Mouse (Mus musculus) forelimb bud, embryonic 11.5 days (tissue): ENCODE results near the gene Adgrl2.
A peak's percentile ranks its signal among the peaks of the same experiment; 100 is the strongest.

Experiments
- DNase-seq: peaks from one replicate; pipeline ENCODE4 v3.0.0-alpha.2; 2012; ENCODE audit warnings: low read depth, low spot score

Adgrl2 gene

DNA sequence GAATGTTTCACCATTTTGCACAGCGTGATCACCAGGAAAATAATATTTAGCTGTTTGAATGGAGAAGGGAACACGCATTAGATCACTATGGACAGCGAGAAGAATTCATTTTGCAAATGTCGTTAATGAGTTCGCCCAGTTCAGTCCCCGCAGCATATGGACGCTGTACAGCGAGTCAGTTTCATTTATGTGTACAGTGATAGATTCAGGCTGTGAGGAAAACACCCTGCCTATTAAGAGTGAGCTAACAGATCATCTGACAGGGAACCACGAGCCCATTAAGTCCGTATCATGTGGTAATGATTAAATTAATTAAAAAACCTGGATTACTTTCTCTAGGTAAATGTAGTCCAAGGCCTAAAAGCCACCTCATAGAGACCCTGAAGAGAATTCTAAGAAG, 161.8 kb downstream of the Adgrl2 start:
- peak; percentile 18 for DNase-seq

DNA sequence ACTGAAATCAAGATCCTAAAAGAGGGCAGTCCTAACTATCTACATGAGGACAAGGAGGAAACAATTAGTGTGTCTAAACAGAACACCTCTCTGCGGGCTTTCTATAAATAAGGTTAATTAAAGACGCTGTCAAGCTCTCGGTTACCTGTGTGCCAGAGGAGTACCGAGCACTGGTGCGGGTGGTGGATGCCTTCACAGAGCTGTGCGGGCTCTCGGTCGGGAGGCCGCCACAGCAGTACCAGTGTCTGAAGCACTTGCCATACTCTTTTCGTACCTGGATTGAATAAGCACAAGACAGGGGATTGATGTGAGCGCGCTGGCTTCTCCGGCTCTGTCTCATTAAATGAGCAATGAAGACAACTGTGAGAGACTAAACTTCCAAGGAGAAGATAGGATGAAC, 166.8 kb downstream of the Adgrl2 start:
- DNase-seq, result no peak

DNA sequence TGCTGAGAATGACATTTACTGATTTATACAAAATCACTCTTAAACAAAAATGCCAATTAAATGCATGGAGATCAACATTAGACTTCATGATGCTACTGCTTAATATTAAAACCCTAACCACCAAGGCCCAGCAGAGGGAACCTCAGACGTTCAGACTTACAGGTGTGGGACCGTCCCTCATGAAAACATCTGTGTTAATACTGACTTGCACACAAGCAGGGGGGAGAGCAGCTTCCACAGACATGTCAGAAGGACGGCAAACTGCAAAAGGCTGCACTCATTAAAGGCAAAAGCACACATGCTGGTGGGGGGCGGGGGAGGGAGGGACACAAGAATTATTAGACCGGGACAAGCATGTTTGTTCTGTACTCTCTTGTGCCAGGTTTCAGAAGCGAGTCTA, 168.7 kb downstream of the Adgrl2 start:
- DNase-seq, result no peak

DNA sequence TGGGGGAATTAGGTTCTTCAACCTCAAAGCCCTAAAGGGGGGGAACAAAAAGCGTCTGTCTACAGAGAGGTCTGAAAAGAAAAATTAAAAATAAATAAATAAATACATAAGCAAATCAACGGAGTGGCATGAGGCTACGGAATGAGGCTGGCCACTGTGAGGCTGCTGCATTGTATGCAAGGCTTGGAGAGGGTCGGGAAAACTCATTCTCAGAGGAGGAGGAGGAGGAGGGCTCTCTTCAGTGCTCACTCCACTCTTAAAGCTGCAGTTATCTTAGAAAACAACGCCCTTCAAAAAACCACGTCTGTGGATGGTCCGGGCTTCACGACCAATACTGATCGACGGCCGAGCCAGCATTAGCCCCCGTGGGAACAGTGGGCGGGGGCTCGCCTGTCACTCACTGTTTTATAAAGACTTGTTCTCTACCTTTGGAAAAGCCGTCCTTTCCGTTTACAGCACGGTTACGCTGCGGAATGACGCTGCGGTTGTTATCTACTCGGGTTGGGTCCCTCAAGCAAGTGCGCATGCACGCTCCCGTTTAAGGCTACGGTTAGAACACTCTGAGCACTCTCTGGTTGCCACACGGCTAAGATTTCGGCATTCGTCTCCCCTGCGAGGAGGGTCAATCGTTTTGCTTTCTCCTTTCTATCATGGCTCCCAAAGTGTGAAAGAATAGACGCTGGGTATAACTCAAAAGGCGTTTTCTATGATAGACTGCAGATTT, 170.9 kb downstream of the Adgrl2 start:
- DNase-seq, result no peak

DNA sequence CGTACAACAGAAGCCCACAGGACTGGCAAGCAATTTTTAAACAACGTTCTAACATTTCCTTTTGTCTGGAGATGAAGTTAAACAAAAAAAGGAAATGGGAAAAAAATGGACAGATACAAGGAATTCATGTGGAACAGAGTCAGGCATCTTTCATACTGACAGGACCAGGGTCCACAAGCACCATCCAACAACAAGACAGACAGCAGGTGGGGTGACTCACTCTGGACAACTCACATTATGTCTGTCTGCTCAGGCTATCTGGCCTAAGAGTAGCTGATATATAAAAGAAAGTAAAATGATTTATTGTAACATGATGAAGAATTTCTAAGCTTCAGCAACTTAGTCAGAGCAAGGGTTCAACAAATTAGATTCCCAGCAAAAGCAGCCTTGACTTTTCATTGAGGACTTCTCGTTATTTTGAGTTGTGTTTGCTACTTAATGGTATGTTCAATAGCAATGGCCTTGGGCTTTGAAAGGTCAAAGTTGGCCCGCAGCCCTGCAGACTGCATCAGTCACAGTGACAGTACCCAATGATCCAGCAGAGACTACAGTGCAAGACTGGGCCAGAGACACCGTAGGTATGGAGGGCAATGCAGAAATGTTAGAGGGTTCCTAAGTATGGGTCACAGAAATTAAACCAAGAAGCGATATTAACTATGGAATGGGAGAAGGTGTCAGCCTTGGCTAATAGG, 171.8 kb downstream of the Adgrl2 start:
- DNase-seq, result no peak

DNA sequence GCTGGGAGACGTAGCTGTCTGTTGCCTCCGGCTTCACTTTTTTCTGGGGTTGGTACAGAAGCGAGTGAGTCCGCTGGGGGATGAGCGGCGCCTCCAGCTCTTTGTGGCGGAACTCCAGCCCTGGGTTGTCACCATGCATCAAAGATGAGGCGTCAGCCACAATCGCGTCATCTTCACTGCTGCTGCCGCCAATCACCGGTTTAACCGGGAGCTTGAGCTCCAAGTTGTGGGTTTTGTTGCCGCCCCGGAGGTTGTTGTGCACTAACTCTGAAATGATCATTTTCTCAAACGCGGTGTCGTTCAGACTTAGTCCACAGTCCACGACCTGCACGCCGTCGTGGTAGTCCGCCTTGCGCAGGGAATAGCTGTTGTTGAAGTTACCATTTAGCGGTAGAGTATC, 172.9 kb downstream of the Adgrl2 start:
- DNase-seq, result no peak

DNA sequence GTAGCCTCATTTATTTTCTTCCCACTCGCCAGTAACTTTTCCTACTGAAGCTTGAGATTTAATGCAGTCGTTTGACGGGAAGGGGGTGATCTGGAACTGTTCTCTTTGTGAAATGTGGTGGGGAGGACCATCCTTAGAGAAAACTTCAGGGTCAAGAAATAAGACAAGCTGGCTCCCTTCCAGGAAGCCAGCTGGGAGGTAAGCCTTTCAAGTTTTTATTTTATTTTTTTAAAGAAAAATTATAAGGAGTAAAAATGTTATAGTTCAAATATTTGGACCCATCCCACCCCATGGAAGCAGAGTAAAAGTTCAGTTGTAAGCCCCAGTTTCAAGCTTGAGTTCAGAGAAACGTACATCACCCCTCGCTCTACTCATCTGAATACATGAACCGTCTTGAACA, 177.2 kb downstream of the Adgrl2 start:
- no peak for DNase-seq

DNA sequence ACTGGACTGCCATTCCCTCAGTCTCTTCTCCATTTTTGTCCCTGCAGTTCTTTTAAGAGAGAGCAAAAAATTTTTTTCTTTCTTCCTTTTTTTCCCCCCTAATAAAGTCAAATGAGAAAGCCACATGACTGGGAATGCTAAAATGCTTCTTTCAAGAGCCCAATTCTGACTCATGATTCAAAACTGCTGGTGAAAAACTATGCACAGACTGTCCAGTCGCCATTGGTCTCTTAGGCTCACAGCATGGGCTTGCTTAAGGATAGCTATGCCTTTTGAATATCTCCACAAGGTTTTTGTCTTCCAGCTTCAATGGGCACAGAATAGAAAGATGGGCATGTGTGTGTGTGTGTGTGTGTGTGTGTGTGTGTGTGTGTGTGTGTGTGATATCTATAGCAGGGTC, 178.3 kb downstream of the Adgrl2 start:
- DNase-seq, result no peak

DNA sequence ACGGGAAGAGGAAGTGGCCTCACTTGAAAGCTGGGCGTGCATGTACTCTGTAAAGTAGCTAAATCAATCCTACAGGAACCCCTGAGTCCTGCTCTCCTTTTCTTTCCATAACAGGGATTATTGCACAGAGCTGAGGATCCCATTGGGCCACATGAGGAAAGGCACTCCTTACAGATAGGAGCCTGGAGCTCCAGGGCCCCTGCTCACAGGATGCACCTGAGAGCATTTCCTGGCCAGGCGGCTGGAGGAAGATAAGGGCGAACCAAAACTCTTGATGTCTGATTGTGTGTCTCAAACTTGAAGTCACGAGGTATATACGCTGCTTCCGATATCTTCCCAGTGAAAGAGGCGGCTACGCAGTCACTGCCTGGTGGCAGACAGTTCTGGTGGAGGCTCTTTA, 183.4 kb downstream of the Adgrl2 start:
- no peak for DNase-seq

DNA sequence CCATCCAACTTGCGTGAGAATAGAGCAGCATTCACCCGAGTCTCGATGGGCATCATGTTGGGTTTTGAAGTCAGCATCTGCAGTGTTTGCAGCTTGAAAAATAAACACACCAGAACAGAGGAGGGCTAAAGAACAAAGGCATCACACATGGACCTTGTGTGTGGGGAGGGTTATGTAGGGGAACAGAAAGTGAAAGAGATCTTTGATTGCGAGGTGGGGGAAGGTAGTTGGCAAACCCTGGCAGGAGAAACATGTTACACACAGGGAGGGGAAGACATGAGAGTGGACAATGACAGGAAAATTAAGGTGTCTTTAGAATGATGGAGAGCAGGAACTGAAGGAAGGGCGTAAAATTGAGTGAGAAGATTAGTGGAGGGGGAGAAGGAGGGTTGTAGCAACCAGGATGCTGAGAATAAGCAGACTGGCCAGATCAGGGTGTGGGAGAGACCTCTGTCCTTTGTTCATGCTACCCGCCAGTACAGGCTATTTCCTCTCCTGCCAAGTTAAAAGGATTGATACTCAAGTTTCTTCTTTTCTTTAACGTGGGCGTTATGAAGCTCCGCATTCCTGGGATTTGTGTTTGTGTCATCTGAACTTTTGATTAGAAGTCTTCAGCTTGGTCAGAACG, 197.0 kb downstream of the Adgrl2 start:
- no peak for DNase-seq

DNA sequence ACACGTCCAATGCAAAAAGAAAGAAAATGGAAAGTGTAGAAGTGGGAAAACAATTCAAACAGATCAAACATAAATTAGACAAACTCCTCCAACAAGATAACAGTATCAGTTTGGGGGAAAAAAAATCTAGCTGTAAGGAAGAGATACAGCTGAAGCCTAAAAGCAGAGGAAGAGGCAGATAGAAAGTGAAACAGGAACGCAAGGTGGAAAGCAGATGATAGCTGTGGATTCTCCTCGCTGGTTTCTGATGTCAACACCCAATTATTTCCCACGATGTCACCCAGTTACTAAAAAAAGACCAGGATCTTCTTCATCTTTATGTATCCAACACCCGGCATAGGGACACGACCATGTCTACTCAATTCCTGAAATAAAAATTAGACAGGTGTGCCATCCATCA, 220.0 kb downstream of the Adgrl2 start:
- DNase-seq, result no peak
